8 mouse cellular contexts compared by ENCODE assay signal in genomic region chr2:181594946-181595696, GRCm38 (mm10). TPM values are rescaled to one million over a fixed set of nuclear protein-coding genes. Genes with fewer than 3 reads are reported as not detected.
DNase-seq lines count a peak whose midpoint lies in the region; ATAC-seq lines count a peak whose summit lies in the region.

No protein-coding gene starts in this region.

- H3K4me3 ChIP-seq in heart, embryonic 11.5 days (ENCODE audit: low read depth, low read length): no peak overlapping the region
- no peak overlapping the region for H3K4me3 ChIP-seq in neural tube, embryonic 11.5 days (ENCODE audit: low read depth, low read length)

- H3K4me1 ChIP-seq in heart, embryonic 11.5 days (ENCODE audit: control insufficient read depth, insufficient read depth, low read length): peaks cover 20% of the 10 kb centered on the region
- peaks cover 18% of the 10 kb centered on the region for H3K4me1 ChIP-seq in neural tube, embryonic 11.5 days (ENCODE audit: control insufficient read depth, insufficient read depth, low read length)

- no peak for ATAC-seq in heart, embryonic 11.5 days (replicated peaks; ENCODE audit: insufficient number of reproducible peaks, low FRiP score, low TSS enrichment)
- no peak for ATAC-seq in neural tube, embryonic 11.5 days (ENCODE audit: insufficient read depth, low FRiP score, low TSS enrichment)
- no peak for ATAC-seq in megakaryocyte-erythroid progenitor cell, adult 5-6 weeks (replicated peaks; ENCODE audit: low FRiP score, low TSS enrichment, poor library complexity, severe bottlenecking)

- DNase-seq in heart, adult 18-20 months: peak; percentile 54 to 61
- peak; percentile 17 for DNase-seq in neural tube, embryonic 11.5 days (ENCODE audit: low spot score)
- DNase-seq in neural tube, embryonic 10.5 days (ENCODE audit: extremely low spot score, low spot score): no peak
- peak; percentile 78 for DNase-seq in adrenal gland, postnatal 14 days
- DNase-seq in induced T-regulatory cell, adult 2 months (ENCODE audit: low read depth): peak; percentile 69
- no peak for DNase-seq in right cerebral cortex, adult 18-20 months

- 70% methylated on average over 4 of the region's 4 CpGs for WGBS in heart, embryonic 11.5 days (ENCODE audit: insufficient replicate concordance)
- WGBS in neural tube, embryonic 11.5 days: 79% methylated on average over 4 of the region's 4 CpGs

- H3K9me3 ChIP-seq in heart, embryonic 11.5 days (replicated peaks; ENCODE audit: control insufficient read depth, low read length): no peaks in the 10 kb centered on the region
- H3K9me3 ChIP-seq in neural tube, embryonic 11.5 days (ENCODE audit: control insufficient read depth, low read length): no peaks in the 10 kb centered on the region

- no peak overlapping the region for H3K9ac ChIP-seq in heart, embryonic 11.5 days (ENCODE audit: low read depth, low read length)
- no peak overlapping the region for H3K9ac ChIP-seq in neural tube, embryonic 11.5 days (ENCODE audit: low read length)

- H3K27ac ChIP-seq in heart, embryonic 11.5 days (ENCODE audit: low read depth, low read length): no peak overlapping the region
- no peak overlapping the region for H3K27ac ChIP-seq in neural tube, embryonic 11.5 days (ENCODE audit: low read depth, low read length)

- H3K27me3 ChIP-seq in heart, embryonic 11.5 days (ENCODE audit: control insufficient read depth, insufficient read depth, low read length): no peaks in the 10 kb centered on the region
- H3K27me3 ChIP-seq in neural tube, embryonic 11.5 days (ENCODE audit: control insufficient read depth, insufficient read depth, low read length): no peaks in the 10 kb centered on the region

- H3K4me2 ChIP-seq in heart, embryonic 11.5 days: no peak overlapping the region
- H3K4me2 ChIP-seq in neural tube, embryonic 11.5 days (ENCODE audit: low read depth): no peak overlapping the region

- H3K36me3 ChIP-seq in heart, embryonic 11.5 days (ENCODE audit: control insufficient read depth, insufficient read depth, low read length): 0 out of 2 replicates have a peak, but pooled peaks cover 4% of the 10 kb centered on the region
- no peaks in the 10 kb centered on the region; the same call in 1 of the 2 replicates for H3K36me3 ChIP-seq in neural tube, embryonic 11.5 days (ENCODE audit: control insufficient read depth, insufficient read depth, low read length)

RNA-seq across cellular contexts. Expression of gene Zfp512b, which starts 2.5 kb away (rescaled TPM):
- 10 to 100 TPM in 1 of 2 experiments, 1 to 10 TPM in 1; 9.7 to 10.8 TPM for total RNA-seq in heart, adult 18-20 months (2021)
- 26.3 and 26.5 TPM in 2 replicates for polyA plus RNA-seq in heart, embryonic 11.5 days (2014; fragmentation: Nextera tagmentation; extraction: Ambion mirVana)
- 38.1 and 39.5 TPM in 2 replicates for polyA plus RNA-seq in neural tube, embryonic 11.5 days (2014; fragmentation: Nextera tagmentation; extraction: Ambion mirVana)
- total RNA-seq in adrenal gland, postnatal 14 days (2021): 57.3 and 67.7 TPM in 2 replicates
- total RNA-seq in megakaryocyte-erythroid progenitor cell, adult 5-6 weeks (2014; fragmentation: Nextera tagmentation): 43.1 and 46.6 TPM in 2 replicates
- 7.1 and 21.9 TPM in 2 replicates for total RNA-seq in megakaryocyte-erythroid progenitor cell, adult 5-6 weeks (2017)

RNA-seq across cellular contexts. Expression of gene Prpf6, which starts 3.5 kb away (rescaled TPM):
- total RNA-seq in heart, adult 18-20 months (2021): 10 to 100 TPM; 35.9 to 37.7 TPM
- 45.5 and 53.2 TPM in 2 replicates for polyA plus RNA-seq in heart, embryonic 11.5 days (2014; fragmentation: Nextera tagmentation; extraction: Ambion mirVana)
- 74.8 and 85.1 TPM in 2 replicates for polyA plus RNA-seq in neural tube, embryonic 11.5 days (2014; fragmentation: Nextera tagmentation; extraction: Ambion mirVana)
- total RNA-seq in adrenal gland, postnatal 14 days (2021): 59.4 and 60.0 TPM in 2 replicates
- 31.2 and 40.7 TPM in 2 replicates for total RNA-seq in megakaryocyte-erythroid progenitor cell, adult 5-6 weeks (2014; fragmentation: Nextera tagmentation)
- total RNA-seq in megakaryocyte-erythroid progenitor cell, adult 5-6 weeks (2017): 95.2 and 125 TPM in 2 replicates

RNA-seq across cellular contexts. Expression of gene Samd10, which starts 3.9 kb away (rescaled TPM):
- 1 to 10 TPM; 1.6 to 2.3 TPM for total RNA-seq in heart, adult 18-20 months (2021)
- 13.7 and 14.6 TPM in 2 replicates for polyA plus RNA-seq in heart, embryonic 11.5 days (2014; fragmentation: Nextera tagmentation; extraction: Ambion mirVana)
- polyA plus RNA-seq in neural tube, embryonic 11.5 days (2014; fragmentation: Nextera tagmentation; extraction: Ambion mirVana): 74.6 and 90.1 TPM in 2 replicates
- total RNA-seq in adrenal gland, postnatal 14 days (2021): 8.5 and 11.8 TPM in 2 replicates
- total RNA-seq in megakaryocyte-erythroid progenitor cell, adult 5-6 weeks (2014; fragmentation: Nextera tagmentation): 1.6 and 3.5 TPM in 2 replicates
- 0.80 and 2.5 TPM in 2 replicates for total RNA-seq in megakaryocyte-erythroid progenitor cell, adult 5-6 weeks (2017)

RNA-seq across cellular contexts. Expression of gene Uckl1, which starts 10.4 kb away (rescaled TPM):
- 10 to 100 TPM; 32.5 to 34.1 TPM for total RNA-seq in heart, adult 18-20 months (2021)
- 66.2 and 66.7 TPM in 2 replicates for polyA plus RNA-seq in heart, embryonic 11.5 days (2014; fragmentation: Nextera tagmentation; extraction: Ambion mirVana)
- polyA plus RNA-seq in neural tube, embryonic 11.5 days (2014; fragmentation: Nextera tagmentation; extraction: Ambion mirVana): 51.8 and 52.2 TPM in 2 replicates
- total RNA-seq in adrenal gland, postnatal 14 days (2021): 68.8 and 77.5 TPM in 2 replicates
- total RNA-seq in megakaryocyte-erythroid progenitor cell, adult 5-6 weeks (2014; fragmentation: Nextera tagmentation): 102 and 114 TPM in 2 replicates
- total RNA-seq in megakaryocyte-erythroid progenitor cell, adult 5-6 weeks (2017): 42.3 and 65.4 TPM in 2 replicates

Comparison
In these comparisons a context has a peak if more than half of its experiments do, and no peak if none do; other contexts are left out.
1. DNase-seq: peak in heart, adult 18-20 months (2 of 2), neural tube, embryonic 11.5 days (single experiment), adrenal gland, postnatal 14 days (single experiment) and induced T-regulatory cell, adult 2 months (single experiment); none in neural tube, embryonic 10.5 days (single experiment) and right cerebral cortex, adult 18-20 months (single experiment).